Mouse (Mus musculus) liver, adult 2 months (tissue): ENCODE measurements around the gene Chac2. TPM values are rescaled to one million over a fixed set of nuclear protein-coding genes. Genes with fewer than 3 reads are reported as not detected.

Experiments used
- DNase-seq: peaks from one replicate; pipeline ENCODE4 v3.0.0-alpha.2; 2011; ENCODE audit warnings: low read depth, low spot score; ENCODE audit errors: extremely low read depth
- H3K27ac ChIP-seq: fragments of 200-500 bp; replicated peaks from 2 replicates; pipeline ENCODE4 v1.5.1; 2012; ENCODE audit warnings: low read depth, mild to moderate bottlenecking, control low read depth, inconsistent platforms, low read length; ENCODE audit not compliant: insufficient read depth
- H3K27me3 ChIP-seq: fragments of 200-500 bp; 2 replicates; pipeline ENCODE4 v1.6.1; 2012; ENCODE audit warnings: mild to moderate bottlenecking, moderate library complexity, low read length, inconsistent platforms; ENCODE audit not compliant: control insufficient read depth, insufficient read depth
- H3K36me3 ChIP-seq: fragments of 200-500 bp; 2 replicates; pipeline ENCODE4 v1.6.1; 2012; ENCODE audit warnings: low read length, inconsistent platforms; ENCODE audit not compliant: control insufficient read depth, insufficient read depth
- H3K4me1 ChIP-seq: fragments of 200-500 bp; 2 replicates; pipeline ENCODE4 v1.6.1; 2011; ENCODE audit warnings: low read length; ENCODE audit not compliant: control insufficient read depth, insufficient read depth
- H3K4me3 ChIP-seq: fragments of 200-500 bp; 2 replicates; pipeline ENCODE4 v1.5.1; 2011; ENCODE audit warnings: low read depth, mild to moderate bottlenecking, control low read depth, low read length, moderate library complexity; ENCODE audit not compliant: insufficient read depth
- H3K79me2 ChIP-seq: fragments of 200-500 bp; 2 replicates; pipeline ENCODE4 v1.6.1; 2012; ENCODE audit warnings: inconsistent platforms, mild to moderate bottlenecking, low read length, moderate library complexity; ENCODE audit not compliant: control insufficient read depth, insufficient read depth
- H3K9ac ChIP-seq: fragments of 200-500 bp; 2 replicates; pipeline ENCODE4 v1.6.1; 2012; ENCODE audit warnings: low read depth, mild to moderate bottlenecking, control low read depth, inconsistent platforms, low read length
- CTCF ChIP-seq: fragments of 200-500 bp; IDR thresholded peaks from 2 replicates; pipeline ENCODE4 v1.5.1; 2011; ENCODE audit warnings: low read depth, low read length, control low read depth
- POLR2A ChIP-seq: fragments of 200-500 bp; IDR thresholded peaks from 2 replicates; pipeline ENCODE4 v1.6.1; 2011; ENCODE audit warnings: low read length, control low read depth; ENCODE audit not compliant: insufficient read depth; ENCODE audit errors: extremely low read depth
- WGBS: fragments of 180-500 bp; shearing (Covaris S2); methylation state at CpG from one replicate; pipeline ENCODE4 v1.1.7; 2018; 5-methylcytosine and 5-hydroxymethylcytosine counted together
- polyA plus RNA-seq: library from polyadenylated mRNA; depleted of rRNA; stranded (reverse); fragments of >200 nt; gene quantifications from 2 replicates; pipeline ENCODE4 v1.2.3, GENCODE M21; 2012
- total RNA-seq: library from RNA; depleted of rRNA; stranded (reverse); fragments of >200 nt; gene quantifications from 2 replicates; pipeline ENCODE4 v1.2.3, GENCODE M21; 2014

Chac2 gene
- total and polyA plus RNA-seq, 2 experiments: 9.4 to 45.9 TPM

DNA sequence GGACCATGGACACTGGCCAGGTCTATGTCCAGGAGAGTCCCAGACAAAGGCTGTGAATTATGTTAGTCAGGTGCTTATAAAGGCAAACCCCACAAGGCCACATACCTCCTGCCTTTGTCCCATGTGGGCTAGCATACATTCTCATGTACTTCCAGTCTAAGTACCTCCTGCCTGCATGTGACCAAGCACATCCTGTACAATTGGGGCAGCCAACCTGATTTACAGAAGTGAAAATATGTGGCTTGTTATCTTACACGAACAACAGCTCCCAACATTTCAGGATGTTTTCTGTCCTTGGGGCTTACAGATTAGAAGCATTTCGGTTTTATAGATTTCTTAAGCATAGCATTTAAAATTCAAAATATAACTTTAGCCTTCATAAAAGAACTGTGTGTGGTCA is 13.9 kb upstream of the Chac2 start:
- H3K79me2 ChIP-seq: no peaks in the 10 kb centered on the region; the same call in 1 of the 2 replicates
- no peak overlapping the region for H3K27ac ChIP-seq
- peaks cover 2% of the 10 kb centered on the region; the same call in 1 of the 2 replicates for H3K4me1 ChIP-seq
- H3K27me3 ChIP-seq: no peaks in the 10 kb centered on the region
- DNase-seq: no peak
- WGBS: 77% methylated on average over 2 of the region's 2 CpGs
- no peak for TF ChIP-seq POLR2A
- H3K9ac ChIP-seq: no peak overlapping the region
- no peak overlapping the region for H3K4me3 ChIP-seq
- peaks cover 4% of the 10 kb centered on the region; the same call in 1 of the 2 replicates for H3K36me3 ChIP-seq

DNA sequence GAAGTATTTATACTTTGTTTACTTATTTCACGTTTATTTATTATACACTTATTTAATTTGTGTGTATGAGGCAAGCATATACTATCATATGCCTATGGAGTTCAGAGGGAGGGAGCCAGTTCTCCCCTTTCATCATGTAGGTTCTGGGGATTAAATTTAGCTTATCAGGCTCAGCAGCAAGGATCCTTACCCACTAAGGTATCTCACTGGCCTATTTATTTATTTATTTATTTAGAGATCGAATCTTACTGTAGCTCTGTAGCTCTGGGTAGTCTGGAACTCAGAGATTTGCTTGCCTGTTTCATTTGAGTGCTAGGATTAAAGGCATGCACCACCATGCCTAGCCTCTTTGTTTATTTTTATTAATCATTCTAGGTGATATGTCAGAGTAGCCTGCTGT is 12.6 kb upstream of the Chac2 start:
- H3K27ac ChIP-seq: no peak overlapping the region
- H3K9ac ChIP-seq: no peak overlapping the region
- peaks cover 4% of the 10 kb centered on the region; the same call in 1 of the 2 replicates for H3K36me3 ChIP-seq
- TF ChIP-seq POLR2A (no peak), CTCF (no peak)
- no peak for DNase-seq
- WGBS: 88% methylated on average over 2 of the region's 2 CpGs
- no peaks in the 10 kb centered on the region; the same call in 1 of the 2 replicates for H3K79me2 ChIP-seq
- H3K4me3 ChIP-seq: no peak overlapping the region
- H3K27me3 ChIP-seq: no peaks in the 10 kb centered on the region
- H3K4me1 ChIP-seq: peaks cover 2% of the 10 kb centered on the region; the same call in 1 of the 2 replicates

DNA sequence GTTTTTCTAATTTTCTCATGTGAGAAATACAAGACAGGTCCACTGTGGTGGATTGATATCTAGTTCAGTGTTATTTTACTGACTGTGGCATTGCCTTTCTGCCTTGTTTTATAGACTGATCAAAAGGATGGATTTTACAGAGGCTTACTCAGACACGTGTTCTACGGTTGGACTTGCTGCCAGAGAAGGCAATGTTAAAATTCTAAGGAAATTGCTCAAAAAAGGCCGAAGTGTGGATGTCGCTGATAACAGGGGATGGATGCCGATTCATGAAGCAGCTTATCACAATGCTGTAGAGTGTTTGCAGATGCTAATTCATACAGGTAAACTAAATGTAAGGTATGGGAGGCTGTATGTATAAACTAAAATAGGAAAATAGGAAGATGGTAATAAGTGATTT is 12.0 kb upstream of the Chac2 start:
- Histone ChIP-seq H3K9ac (no peak overlapping the region), H3K36me3 (peaks cover 4% of the 10 kb centered on the region; the same call in 1 of the 2 replicates), H3K27me3 (no peaks in the 10 kb centered on the region), H3K4me3 (no peak overlapping the region), H3K27ac (no peak overlapping the region), H3K4me1 (peaks cover 2% of the 10 kb centered on the region; the same call in 1 of the 2 replicates), H3K79me2 (no peaks in the 10 kb centered on the region; the same call in 1 of the 2 replicates)
- WGBS: 91% methylated on average over 5 of the region's 5 CpGs
- DNase-seq: no peak
- TF ChIP-seq POLR2A (no peak), CTCF (no peak)

DNA sequence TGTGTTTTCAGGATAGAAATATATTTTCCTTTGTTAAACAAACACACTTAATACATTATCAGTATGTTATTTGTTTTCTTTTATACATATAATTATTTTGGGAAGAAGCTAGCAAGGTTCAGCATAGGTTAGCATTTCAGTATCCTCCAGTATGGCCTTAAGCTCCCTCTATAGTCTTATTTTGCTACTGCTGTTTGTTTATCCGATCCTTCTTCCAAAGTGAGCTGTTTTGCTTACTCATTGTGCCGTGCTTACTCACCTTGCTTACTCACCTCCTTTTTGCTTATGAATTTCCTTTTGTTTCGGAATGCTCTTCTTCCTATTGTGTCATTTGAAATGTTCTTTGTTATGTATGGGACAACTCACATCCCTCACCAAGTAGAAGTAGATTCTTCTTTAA is 10.5 kb upstream of the Chac2 start:
- Histone ChIP-seq H3K27ac (no peak overlapping the region), H3K36me3 (peaks cover 4% of the 10 kb centered on the region; the same call in 1 of the 2 replicates), H3K4me1 (peaks cover 2% of the 10 kb centered on the region; the same call in 1 of the 2 replicates), H3K9ac (no peak overlapping the region), H3K4me3 (no peak overlapping the region), H3K27me3 (no peaks in the 10 kb centered on the region), H3K79me2 (no peaks in the 10 kb centered on the region)
- DNase-seq: no peak
- TF ChIP-seq CTCF: no peak
- no peak for TF ChIP-seq POLR2A
- 79% methylated on average over 3 of the region's 3 CpGs for WGBS

DNA sequence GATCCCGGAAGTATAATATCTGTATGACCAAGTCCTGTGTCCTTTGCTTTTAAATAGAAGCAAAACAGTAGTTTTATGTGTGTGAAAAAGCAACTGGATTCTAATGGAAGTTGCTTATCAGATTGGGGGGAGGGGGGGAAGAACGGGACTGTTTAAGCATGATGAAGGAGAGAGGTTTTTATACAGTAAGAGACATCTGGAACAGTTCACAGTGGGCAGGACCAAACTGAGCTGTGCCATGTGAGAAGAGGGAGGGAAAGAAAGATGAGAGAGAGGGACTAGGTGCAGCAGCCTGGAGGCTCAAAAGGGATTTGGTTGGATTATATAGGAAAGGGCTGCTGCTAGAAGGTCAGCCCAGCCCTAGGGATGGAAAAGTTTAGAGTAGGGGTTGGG is 471 bp upstream of the Chac2 start:
- 0% methylated on average over 2 of the region's 2 CpGs for WGBS

DNA sequence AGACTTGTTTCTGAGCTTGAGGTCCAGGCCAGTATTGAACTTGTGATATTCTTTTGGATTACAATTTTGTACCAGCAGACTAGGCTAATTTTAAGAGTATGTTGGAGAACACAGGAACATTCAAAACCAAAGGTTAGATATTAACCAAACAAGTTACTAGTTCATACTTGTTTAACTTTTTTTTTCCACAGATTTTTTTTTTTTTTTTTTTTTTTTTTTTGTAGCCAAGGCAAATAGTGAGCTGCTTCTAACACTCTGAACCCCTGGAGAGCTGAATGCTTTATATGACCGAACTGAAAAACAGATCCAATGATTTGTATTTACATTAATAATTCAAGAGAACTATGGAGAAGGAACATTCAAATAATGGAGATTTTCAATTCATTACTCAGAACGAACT is 913 bp downstream of the Chac2 start:
- no peak overlapping the region for H3K9ac ChIP-seq

More for the DNA sequence above, 471 bp upstream of the Chac2 start:
- no peaks in the 10 kb centered on the region for H3K27me3 ChIP-seq
- no peak for TF ChIP-seq CTCF
- TF ChIP-seq POLR2A: no peak
- peaks cover 3% of the 10 kb centered on the region; the same call in 1 of the 2 replicates for H3K79me2 ChIP-seq
- no peak overlapping the region; the same call in 1 of the 2 replicates for H3K27ac ChIP-seq
- peak overlapping the region; percentile 43 for H3K9ac ChIP-seq
- H3K4me1 ChIP-seq: peaks cover 2% of the 10 kb centered on the region; the same call in 1 of the 2 replicates
- H3K36me3 ChIP-seq: peaks cover 6% of the 10 kb centered on the region
- DNase-seq: no peak
- peak overlapping the region; percentile 97 for H3K4me3 ChIP-seq

More for the DNA sequence above, 913 bp downstream of the Chac2 start:
- TF ChIP-seq CTCF: no peak
- TF ChIP-seq POLR2A: no peak
- Histone ChIP-seq H3K27me3 (no peaks in the 10 kb centered on the region), H3K27ac (no peak overlapping the region), H3K4me1 (peaks cover 2% of the 10 kb centered on the region; the same call in 1 of the 2 replicates), H3K4me3 (peak overlapping the region; percentile 97), H3K36me3 (peaks cover 7% of the 10 kb centered on the region), H3K79me2 (peaks cover 3% of the 10 kb centered on the region; the same call in 1 of the 2 replicates)
- 13% methylated on average over 2 of the region's 2 CpGs for WGBS
- DNase-seq: peak; percentile 85
